Mouse (Mus musculus): ENCODE measurements around the gene Snrnp48. TPM values are rescaled to one million over a fixed set of nuclear protein-coding genes. Genes with fewer than 3 reads are reported as not detected.

The Snrnp48 gene
- 10 to 100 TPM; 22.4 to 22.9 TPM for total RNA-seq (2021)
- long read RNA-seq, experiment 1, transcript Snrnp48-201 (9 exons, 1,785 nt) = major isoform, 9 of 13 reads
- long read RNA-seq, experiment 1, partial matches to known transcripts = 1 of 13 reads
- long read RNA-seq, experiment 1, other reads (novel, unspliced or antisense) = 2 of 13 reads
- long read RNA-seq, experiment 2, transcript Snrnp48-201 (9 exons, 1,785 nt) = major isoform, 5 of 15 reads
- long read RNA-seq, experiment 2, partial matches to known transcripts = 7 of 15 reads
- long read RNA-seq, experiment 2, other reads (novel, unspliced or antisense) = 3 of 15 reads

DNA sequence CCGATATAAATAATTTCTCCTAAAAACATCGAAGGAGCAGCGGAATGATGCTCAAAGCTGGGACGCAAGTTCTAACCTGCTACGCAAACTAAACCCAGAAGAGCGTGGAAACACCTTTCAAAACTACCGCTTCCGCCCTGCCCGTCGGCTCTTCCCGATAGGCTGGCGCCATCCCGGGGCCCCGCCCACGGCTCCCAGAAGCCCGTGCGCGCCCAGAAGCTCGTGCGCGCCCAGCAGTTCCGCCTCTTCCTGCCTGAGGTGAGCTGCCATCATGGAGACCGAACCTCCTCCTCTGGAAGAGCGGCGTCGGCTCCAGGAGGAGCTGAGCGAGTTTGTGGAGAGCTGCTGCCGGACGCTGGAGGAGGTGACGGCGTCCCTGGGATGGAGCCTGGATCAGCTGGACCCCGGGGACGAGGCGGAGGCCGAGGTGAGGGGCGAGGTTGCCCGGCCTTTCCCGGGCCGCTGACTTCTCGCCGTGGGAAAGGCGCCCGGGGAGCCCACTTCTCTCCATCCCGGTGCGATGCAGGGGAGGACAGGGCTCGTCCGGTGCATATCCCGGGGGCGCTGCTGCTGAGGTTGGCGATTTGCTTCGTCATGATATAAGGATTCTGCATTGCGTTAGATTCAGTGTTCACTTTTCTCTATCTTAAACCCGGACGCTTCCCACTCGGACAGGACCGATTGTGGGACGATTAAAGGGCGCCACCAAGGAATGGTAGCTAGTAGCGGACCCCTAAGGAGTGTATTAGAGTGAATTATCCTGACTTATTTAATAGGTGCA lies at the start of gene Snrnp48:
Gene Snrnp48 (plus strand): TSS at position 237 of the 781 bp plus-strand sequence.
- peak; percentile 84 to 89 for DNase-seq (ENCODE audit: low spot score in 2 of 2)

DNA sequence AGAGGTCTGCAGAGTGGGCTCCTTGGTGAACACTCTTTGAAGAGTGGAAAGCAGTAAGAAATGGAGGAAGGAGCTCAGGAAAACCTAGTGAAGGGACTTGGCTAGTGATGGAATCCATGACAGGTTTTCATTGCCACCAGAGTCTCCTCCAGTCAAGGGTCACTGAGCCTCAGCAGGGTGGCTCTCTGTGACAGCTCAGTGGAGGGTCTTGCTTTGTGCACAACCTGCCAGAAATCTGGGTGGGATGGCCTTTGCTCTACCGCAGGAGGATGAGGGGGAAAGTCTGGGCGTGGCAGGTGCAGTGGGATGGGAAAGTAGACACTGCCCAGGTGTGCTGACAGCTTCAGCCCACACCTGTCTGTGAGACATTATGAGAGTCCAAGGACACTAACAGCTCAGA lies 49.2 kb upstream of the Snrnp48 start:
- DNase-seq (ENCODE audit: low spot score in 2 of 2) = no peak

DNA sequence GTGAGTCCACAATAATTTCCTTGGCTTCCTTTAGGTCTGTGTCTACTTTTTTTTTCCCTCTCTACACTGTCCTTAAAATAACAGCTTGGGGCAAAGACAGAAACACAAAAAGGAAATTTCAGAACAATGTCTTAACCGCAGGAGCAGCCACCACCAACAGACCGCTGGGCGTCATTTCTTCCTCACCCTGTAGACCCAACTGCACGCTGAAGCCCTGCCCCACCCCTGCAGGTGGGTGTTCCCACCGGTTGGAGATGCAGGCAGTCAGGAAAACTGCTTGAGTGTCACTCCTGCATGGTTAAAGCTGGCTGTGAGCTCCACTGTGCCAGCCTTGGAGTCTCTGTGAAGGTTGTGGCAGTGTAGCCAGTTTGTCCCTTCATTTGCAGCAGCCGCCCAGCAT lies 47.1 kb upstream of the Snrnp48 start:
- DNase-seq (ENCODE audit: low spot score in 2 of 2) = no peak

DNA sequence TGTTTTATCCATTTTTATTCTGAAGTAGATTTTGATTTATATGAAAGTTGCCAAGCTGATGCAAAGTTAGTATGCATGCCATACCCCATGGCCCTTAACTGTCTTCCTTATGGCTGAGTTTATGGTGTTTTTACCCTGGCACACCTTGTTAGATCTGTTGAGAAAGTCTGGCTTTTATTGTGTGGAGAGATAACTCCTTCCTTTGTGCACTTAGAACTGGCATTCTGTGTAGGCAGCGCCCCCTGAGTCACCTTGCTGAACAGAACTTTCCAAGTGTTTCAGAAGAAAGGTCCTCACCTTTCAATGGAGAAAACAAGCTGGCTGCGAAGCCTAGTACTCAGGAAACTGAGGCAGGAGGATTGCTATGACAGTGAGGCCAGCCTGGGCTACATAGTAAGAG lies 42.7 kb upstream of the Snrnp48 start:
- DNase-seq (ENCODE audit: low spot score in 2 of 2) = no peak

DNA sequence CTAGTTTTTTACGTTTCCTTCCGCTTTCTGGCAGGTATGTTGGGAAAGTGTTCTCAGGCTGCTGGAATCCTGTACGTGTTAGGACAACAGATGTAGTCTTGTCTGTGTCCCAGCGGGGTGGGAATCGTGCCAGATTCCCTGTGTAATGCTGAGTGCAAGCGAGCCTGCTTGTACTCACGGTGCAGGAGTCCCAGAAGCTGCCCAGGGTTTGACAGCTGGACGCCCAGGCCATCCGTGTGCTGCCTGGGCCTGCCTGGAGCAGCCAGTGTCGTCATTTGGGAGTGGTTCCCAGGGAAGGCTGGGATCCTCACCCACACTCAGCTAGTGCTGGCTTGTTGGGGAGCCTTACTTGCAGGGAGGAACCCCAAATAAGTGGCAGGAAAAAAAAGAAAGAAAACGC lies 42.1 kb upstream of the Snrnp48 start:
- DNase-seq (ENCODE audit: low spot score in 2 of 2) = no peak

DNA sequence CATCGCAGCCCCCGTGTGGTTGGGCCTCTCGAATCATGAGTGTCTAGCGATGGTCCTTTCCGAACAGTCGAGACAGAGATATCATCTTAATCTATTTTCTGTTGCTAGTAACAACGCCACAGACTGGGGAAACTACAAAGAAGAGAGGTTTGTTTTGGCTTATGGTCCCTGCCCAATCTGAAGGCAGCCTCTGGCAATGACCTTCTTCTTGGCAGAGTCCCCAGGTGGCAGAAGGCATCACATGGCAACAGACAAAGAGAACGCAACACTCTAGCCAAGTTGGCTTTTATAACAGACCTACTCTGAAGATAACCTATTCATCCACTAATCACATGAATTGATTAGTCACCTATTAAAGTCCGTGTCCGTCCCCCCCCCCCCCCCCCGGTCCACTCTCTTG lies 39.8 kb upstream of the Snrnp48 start:
- DNase-seq (ENCODE audit: low spot score in 2 of 2) = no peak

DNA sequence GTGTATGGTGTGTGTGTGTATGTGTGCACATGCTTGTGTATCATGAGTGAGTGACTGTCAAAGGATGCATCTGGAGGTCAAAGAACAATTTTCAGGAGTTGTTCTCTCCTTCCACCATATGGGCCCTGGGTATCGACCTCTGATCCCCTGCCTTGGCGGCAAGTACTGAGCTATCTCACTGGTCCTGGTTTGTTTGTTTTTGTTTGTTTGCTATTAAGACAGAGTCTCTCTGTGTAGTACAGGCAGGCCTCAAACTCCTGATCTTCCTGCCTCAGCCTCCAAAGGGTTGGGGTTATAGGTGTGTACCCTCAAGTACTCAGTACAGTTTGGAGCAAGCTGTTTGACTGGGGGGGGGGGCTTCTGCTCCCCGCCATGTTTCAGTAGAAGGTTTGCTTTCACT lies 37.7 kb upstream of the Snrnp48 start:
- no peak for DNase-seq (ENCODE audit: low spot score in 2 of 2)

DNA sequence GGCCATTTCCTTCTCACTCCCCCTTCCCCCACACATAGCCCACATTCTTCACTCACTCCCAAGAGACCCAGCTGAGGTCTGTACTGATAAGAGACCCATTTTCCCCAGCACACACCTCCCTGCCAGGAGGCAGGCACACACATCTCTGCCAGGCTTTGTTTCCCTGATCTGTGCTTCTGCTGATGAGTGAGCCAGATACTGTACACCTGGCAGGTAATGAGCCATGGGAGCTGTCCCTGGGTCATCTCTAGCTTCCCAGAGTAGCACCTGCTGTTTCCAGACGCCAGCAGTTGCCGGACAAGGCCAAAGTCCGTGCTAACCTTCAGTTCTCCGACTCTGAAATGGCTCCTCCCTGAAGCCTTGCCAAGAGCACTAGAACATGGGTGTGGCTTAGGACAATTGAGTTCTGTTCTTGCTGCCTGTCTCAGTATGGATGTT lies 34.0 kb upstream of the Snrnp48 start:
- DNase-seq (ENCODE audit: low spot score in 2 of 2) = no peak

DNA sequence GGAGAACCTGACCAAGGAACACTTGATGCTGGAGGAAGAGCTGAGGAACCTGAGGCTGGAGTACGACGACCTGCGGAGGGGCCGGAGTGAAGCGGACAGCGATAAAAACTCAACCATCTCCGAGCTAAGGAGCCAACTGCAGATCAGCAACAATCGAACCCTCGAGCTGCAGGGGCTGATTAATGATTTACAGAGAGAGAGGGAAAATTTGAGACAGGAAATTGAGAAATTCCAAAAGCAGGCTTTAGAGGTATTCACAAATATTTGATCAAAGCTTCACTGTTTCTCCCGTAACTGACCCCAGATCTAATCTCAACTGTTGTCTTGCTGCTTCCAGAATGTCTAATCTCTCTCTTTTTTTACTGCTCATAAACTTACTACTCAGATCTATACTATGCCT lies 11.3 kb upstream of the Snrnp48 start:
- DNase-seq (ENCODE audit: low spot score in 2 of 2) = no peak

DNA sequence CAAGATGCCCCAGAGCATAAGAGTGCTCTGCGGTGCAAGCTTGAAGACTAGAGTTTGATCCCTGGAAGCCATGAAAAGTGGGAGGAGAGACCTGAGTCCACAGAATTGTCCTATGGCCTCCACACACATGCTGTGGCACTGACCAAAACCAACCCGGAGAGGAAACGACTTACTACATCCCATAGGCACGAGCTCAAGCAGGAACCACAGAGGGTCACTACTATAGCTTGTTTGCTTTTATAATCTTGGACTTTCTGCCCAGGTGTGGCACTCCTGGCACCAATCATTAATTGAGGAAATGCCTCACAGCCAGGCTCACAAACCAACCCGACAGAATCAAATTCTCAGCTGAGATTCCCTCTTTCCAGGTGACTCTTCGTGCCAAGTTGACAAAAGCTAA lies 3.3 kb upstream of the Snrnp48 start:
- DNase-seq (ENCODE audit: low spot score in 2 of 2) = no peak

DNA sequence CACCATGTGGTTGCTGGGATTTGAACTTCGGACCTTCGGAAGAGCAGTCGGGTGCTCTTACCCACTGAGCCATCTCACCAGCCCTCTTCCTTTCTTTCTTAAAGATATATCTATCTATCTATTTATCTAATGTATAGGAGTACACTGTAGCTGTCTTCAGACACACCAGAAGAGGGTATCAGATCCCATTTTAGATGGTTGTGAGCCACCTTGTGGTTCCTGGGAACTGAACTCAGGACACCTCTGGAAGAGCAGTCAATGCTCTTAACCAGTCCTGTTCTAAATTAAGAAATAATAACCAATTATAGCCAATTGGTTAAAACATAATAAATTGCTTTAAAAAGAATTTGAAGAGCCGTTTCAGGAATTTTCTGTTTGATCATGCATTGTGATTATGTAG lies 567 bp upstream of the Snrnp48 start:
- no peak for DNase-seq (ENCODE audit: low spot score in 2 of 2)

DNA sequence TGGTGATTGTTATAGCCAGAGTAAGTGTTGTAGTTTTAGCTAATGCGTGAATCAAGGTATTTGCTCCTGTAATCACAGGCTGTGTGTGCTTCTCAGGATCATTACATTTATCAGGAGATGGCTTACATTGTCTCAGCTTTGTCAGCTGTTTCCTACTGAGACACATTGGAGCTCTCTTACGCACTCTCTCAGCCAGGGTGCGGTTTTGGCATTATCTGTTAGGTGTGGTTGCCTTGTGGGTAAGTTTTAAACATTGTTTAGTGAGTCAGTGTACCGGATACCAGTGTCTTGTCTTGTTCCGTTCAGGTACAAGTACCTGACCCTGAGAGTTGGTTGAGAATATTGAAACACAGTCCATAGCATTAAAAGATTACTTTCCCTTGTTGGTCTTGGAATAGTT lies 6.4 kb downstream of the Snrnp48 start:
- no peak for DNase-seq (ENCODE audit: low spot score in 2 of 2)

DNA sequence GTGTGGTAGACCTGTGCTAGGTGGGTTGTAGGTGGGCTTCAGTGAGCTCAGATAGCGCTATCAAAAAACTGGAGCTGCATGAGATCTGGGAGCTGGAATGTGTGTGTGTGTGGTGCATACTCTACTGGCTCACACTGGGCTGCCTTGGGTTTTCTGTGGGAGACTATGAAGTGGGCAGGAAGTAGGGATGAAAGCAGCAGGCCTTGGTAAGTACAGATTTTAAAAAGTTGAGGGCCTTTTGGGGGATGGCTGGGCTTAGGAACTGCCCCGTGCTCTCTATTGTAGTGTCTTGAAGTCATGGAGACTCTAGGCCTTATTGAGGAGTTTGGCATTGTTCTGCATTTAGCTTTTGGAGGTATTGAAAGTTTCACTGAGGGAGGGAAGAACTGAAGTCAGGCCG lies 13.9 kb downstream of the Snrnp48 start:
- no peak for DNase-seq (ENCODE audit: low spot score in 2 of 2)

DNA sequence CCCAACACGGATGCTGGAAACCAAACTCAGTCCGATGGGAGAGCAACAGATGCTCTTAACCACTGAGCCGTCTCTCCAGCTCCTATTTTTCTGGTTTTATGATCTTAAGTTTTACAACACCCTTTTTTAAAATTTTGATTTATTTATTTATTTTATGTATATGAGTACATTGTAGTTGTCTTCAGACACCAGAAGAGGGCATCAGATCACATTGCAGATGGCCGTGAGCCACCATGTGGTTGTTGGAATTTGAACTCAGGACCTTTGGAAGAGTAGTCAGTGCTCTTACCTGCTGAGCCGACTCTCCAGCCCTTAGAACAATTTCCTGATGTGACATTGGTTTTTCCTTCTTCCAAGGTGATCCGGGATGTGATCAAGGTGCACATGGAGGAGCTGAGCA lies 15.6 kb downstream of the Snrnp48 start:
- DNase-seq (ENCODE audit: low spot score in 2 of 2) = no peak

DNA sequence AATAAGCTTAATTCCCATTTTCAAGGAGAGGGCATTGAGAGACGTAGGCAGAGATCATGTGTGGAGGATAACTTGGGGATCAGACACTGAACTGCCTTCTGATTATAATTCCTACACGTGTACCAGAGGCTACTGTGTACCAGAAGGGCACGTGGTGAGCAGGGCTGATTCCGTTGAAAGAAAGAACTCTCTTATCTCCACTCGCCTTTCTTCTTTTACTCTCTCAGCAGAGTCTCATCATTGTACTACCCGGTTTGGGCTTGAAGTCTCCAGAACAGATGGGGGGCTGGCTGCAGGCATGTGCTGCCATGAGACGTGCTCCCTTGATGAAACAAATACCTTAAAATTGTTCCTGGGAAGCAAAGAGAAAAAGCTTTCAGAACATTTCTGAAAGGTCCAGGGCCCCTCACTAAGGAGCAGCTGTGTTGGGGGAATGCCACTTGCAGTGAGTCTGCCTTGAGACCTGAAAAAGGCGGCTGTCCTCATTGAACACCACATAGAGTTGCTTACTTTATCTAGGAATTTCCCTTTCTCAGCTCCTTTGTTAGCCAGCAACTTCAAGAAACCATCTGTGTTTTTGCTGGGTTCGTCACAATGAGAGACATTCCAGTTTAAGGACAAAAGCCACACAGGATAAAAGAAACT lies 25.6 kb downstream of the Snrnp48 start:
- DNase-seq (ENCODE audit: low spot score in 2 of 2) = no peak

DNA sequence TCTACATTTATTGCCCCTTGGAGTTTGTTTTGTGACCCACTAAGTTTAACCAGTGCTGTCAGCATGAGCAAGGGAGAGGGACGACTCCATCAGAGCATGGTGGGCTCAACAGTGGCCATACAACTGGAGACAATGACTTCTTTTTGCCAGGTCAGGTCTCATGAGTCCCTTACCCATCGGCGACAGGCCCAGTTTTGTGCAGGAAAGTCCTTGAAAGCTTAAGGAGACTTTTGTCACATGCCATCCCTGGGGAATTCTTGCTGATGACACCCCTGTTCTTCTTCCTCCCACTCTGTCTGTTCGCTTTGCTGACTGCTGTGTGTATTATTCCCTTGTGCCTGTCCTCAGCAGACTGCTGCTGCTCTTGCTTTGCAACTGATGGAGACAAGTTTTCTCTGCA lies 27.7 kb downstream of the Snrnp48 start:
- no peak for DNase-seq (ENCODE audit: low spot score in 2 of 2)

DNA sequence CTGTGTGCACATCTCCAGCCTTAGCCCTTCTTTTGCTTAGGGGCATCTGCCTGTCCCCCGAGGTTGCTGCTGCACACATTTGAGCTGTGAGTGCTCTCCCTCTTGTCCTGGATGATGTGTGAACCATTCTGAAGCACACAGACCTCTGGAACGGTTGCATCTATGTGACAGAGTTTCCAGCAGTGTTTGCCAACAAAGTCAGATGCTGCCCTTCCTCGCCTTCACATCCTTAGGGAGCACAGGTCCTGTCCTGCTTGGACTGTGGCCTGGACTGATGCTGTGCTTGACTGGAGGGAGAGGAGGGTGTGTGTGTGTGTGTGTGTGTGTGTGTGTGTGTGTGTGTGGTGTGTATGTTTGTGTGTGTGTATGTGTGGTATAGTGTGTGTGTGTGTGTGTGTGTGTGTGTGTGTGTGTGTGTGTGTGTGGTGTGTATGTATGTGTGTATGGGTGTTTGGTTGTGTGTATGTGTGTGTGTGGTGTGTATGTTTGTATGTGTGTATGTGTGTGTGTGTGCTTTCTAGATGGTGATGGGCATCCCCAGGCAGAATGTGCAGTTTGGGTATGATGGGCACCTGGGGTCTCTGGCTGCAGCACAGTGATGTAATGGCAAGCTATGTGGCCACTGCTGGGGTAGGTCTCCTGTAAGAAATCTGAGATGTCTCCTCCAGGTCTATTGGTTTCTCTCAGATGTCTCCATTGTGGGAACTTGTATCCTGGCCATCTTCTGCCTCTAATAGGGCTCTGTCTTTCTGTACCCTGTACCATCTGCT lies 28.3 kb downstream of the Snrnp48 start:
- DNase-seq (ENCODE audit: low spot score in 2 of 2) = no peak

DNA sequence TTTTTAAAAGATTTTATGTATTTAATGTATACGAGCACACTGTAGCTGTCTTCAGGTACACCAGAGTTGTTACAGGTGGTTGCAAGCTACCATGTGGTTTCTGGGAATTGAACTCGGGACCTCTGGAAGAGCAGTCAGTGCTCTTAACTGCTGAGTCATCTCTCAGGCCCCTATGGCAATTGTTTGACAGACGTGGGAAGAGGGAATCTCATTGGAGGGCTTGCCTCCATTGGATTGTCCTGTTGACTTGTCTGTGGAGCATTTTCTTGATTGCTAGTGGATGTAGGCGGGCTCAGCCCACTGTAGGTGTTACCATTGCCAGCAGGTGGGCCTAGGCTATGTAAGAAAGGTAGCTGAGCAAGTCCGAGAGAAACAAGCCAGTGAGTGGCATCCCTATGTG lies 29.9 kb downstream of the Snrnp48 start:
- no peak for DNase-seq (ENCODE audit: low spot score in 2 of 2)

DNA sequence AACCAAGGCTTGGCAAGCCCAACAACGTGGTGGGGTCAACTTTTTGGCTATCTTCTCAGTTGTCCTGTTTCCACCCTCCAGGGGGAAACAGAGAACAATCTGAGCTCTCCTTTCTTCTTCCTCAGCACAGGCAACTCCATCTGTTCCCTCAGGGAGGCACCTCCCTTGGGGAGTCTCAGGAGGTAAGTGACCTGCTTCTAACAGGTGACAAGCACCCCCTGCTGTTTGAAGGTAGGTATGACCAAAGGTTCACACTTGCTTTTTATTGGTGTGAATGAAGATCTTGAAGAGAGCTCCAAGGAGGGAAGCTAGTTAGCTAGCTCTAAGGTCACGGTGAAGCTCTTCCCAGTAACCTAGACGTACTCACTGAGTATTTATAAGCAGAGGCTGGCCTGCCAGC lies 30.6 kb downstream of the Snrnp48 start:
- DNase-seq (ENCODE audit: low spot score in 2 of 2) = no peak

DNA sequence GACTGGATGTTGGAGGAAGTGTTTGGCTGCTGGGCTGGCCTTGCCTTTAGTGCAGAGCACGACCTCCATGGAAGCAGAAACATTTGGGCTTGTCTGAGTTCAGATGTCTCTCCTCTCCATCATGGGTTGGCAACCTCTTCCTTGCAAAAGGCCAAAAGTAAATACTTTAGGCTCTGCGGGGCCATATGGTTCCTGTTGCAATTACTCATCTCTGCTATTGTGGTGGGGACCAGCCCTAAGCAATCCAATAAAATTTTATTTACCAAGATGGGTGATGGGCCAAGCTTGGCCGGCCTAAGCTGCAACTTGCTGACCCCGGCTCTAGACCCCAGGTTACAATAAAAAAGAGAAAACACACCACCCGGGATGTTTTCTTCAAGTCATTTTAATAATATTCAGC lies 43.4 kb downstream of the Snrnp48 start:
- no peak for DNase-seq (ENCODE audit: low spot score in 2 of 2)

DNA sequence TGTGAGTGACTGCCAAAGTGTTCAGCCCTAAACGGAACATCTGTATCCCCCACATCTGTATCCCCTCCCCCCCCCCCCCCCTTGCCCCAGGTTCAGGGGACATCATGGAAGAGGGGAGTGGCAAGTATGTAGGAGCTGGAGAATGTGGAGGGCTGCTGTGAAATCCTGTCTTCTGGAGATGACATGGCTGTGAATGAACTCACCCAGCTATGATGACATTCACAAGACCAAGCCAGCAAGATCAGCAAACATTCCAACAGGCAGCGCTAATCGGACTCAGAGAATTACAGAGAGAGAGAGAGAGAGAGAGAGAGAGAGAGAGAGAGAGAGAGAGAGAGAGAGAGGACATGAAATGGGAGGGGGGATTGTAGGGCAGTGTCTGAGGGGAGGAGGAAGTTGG lies 46.5 kb downstream of the Snrnp48 start:
- no peak for DNase-seq (ENCODE audit: low spot score in 2 of 2)

DNA sequence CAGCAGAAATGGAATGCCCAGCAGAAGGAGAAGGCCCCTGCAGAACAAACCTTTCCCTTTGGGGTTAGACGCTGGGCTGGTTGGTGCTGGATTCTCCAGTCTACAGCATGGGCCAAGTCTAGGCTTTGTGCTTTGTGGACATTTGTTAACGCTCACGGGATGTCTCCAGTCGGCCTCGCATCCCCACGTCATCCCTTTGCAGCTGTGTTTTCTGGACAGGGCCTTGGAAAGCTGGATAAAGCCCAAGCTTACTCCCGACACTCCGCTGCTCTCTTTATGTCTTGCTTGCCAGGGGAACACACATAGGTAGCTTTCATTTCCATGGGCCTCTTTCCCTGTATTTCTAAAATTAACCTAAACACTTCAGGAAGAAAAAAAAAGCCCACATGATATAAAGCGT lies 49.0 kb downstream of the Snrnp48 start:
- no peak for DNase-seq (ENCODE audit: low spot score in 2 of 2)

All from adrenal gland, adult 18-20 months (tissue).